Mouse (Mus musculus) liver, embryonic 11.5 days (tissue): ENCODE measurements around the gene Fbxl13. TPM values are rescaled to one million over a fixed set of nuclear protein-coding genes. Genes with fewer than 3 reads are reported as not detected.

Experiments used
- ATAC-seq: fragments of 200-750 bp; cut with Nextera tagmentation; replicated peaks from 2 replicates; pipeline ENCODE4 v1.8.0; 2017; ENCODE audit warnings: moderate number of reproducible peaks, mild to moderate bottlenecking, moderate TSS enrichment, moderate library complexity; ENCODE audit not compliant: low FRiP score
- DNase-seq: peaks from one replicate; pipeline ENCODE4 v3.0.0-alpha.2; 2017; ENCODE audit warnings: low spot score
- H3K27ac ChIP-seq: fragments of 300-500 bp; sonication (generic); 2 replicates; pipeline ENCODE4 v1.5.1; 2014; ENCODE audit warnings: mild to moderate bottlenecking, low read depth, low read length, control low read depth
- H3K27me3 ChIP-seq: fragments of 300-500 bp; sonication (generic); replicated peaks from 2 replicates; pipeline ENCODE4 v1.6.1; 2014; ENCODE audit warnings: low read length, mixed read lengths; ENCODE audit not compliant: control insufficient read depth, insufficient read depth
- H3K36me3 ChIP-seq: fragments of 300-500 bp; sonication (generic); 2 replicates; pipeline ENCODE4 v1.6.1; 2014; ENCODE audit warnings: mild to moderate bottlenecking, low read length, moderate library complexity, mixed read lengths; ENCODE audit not compliant: control insufficient read depth, insufficient read depth
- H3K4me1 ChIP-seq: fragments of 300-500 bp; sonication (generic); replicated peaks from 2 replicates; pipeline ENCODE4 v1.6.1; 2014; ENCODE audit warnings: low read length, mixed read lengths; ENCODE audit not compliant: control insufficient read depth, insufficient read depth
- H3K4me2 ChIP-seq: fragments of 300-500 bp; sonication (generic); 2 replicates; pipeline ENCODE4 v1.6.1; 2014; ENCODE audit warnings: mild to moderate bottlenecking, control low read depth, moderate library complexity
- H3K4me3 ChIP-seq: fragments of 300-500 bp; sonication (generic); 2 replicates; pipeline ENCODE4 v1.5.1; 2014; ENCODE audit warnings: low read depth, low read length, control low read depth
- H3K9ac ChIP-seq: fragments of 300-500 bp; sonication (generic); 2 replicates; pipeline ENCODE4 v1.6.1; 2014; ENCODE audit warnings: low read depth, low read length, control low read depth
- H3K9me3 ChIP-seq: fragments of 300-500 bp; sonication (generic); 2 replicates; pipeline ENCODE4 v1.6.1; 2016; ENCODE audit warnings: low read length, inconsistent platforms, mixed read lengths; ENCODE audit not compliant: control insufficient read depth
- WGBS: fragments of 180-500 bp; shearing (Covaris S2); extraction: QIAGEN DNeasy Blood & Tissue Kit; methylation state at CpG from one replicate; pipeline ENCODE4 v1.1.7; 2014; 5-methylcytosine and 5-hydroxymethylcytosine counted together
- polyA plus RNA-seq: library from polyadenylated mRNA; unstranded; fragments of >200 nt; fragmentation: Nextera tagmentation; extraction: Ambion mirVana; gene quantifications from 2 replicates; pipeline ENCODE4 v1.2.1, GENCODE M21; 2014

The Fbxl13 gene
- polyA plus RNA-seq: 0.23 and 0.32 TPM in 2 replicates

DNA sequence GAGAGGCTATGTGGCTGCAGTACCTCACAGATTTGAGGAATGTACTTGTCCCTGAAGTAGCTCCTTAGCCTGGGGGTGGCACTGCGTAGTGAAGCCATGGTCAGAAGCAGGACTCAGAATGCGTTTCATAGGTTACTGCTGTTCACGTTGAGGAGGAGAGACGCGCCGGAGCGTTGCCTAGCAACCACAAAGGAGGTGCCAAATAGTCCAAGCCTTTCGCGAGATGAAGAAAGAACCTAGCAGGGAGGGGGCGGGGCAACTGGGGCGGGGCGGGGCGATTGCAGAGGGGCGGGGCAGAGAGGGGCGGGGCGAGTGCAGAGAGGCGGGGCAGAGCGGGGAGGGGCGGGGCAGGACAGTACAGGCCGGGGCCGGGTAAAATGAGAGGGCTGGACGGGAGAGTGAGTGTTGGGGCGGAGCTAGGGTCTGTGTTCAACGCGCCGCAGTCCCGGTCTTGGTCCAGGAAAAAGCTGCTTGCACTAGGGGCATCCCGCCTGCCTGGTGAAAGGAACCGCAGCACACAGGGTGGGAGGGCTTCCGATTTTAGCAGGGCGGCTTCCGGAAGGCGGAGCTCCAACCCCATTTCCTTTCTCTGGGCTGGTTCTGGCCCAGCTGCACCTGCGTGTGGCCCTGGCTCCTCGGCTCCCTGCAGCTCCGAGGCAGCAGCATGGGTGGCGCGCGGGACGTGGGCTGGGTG, at the start of gene Fbxl13, which contains the start of gene Armc10:
Gene Fbxl13 (minus strand): TSS at position 196 of the 694 bp plus-strand sequence.
Gene Armc10 (plus strand): TSS at position 375 of the 694 bp plus-strand sequence.
- peak; percentile 97 for ATAC-seq
- Histone ChIP-seq H3K36me3 (peaks cover 12% of the 10 kb centered on the region), H3K27ac (peak within 1 kb of the TSS; percentile 81), H3K4me1 (peaks cover 10% of the 10 kb centered on the region), H3K27me3 (peaks cover 2% of the 10 kb centered on the region; the same call in 1 of the 2 replicates), H3K4me3 (peak within 1 kb of the TSS; percentile 86), H3K4me2 (peak within 1 kb of the TSS; percentile 93), H3K9ac (peak within 1 kb of the TSS; percentile 86), H3K9me3 (no peaks in the 10 kb centered on the region)
- peak; percentile 83 for DNase-seq
- 0% methylated on average over 40 of the region's 40 CpGs for WGBS

DNA sequence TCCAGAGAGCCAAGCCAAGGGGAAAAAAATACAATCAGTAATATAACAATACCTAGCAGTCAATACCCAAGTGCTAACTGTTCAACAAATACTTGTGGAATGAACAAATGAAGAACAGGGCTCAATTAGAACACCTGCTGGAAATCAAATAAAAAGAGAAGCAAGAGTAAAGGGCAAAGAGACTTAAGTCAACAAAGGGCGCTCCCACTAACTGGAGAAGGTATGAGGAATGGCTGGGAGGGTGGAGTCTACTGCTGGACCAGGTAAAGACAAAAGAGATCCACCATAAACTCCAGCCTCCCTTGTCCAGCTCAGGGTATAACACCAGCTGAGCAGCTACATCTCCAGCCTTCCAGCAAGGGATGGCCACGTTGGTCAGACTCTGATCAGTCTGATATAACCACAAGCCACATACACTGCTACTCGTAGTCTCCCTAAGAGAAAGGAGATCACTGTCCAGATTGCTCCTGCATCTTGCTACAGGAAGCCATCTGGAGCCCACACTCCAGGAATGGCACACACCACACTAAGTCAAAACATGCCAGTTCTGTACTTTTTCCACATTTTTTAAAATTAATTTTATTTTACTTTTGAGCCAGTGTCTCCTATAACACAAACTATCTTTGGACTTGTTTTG, 49.5 kb upstream of the Fbxl13 start:
- H3K27me3 ChIP-seq: no peaks in the 10 kb centered on the region
- 63% methylated on average over 3 of the region's 3 CpGs for WGBS
- no peaks in the 10 kb centered on the region for H3K36me3 ChIP-seq
- H3K27ac ChIP-seq: no peak overlapping the region
- no peaks in the 10 kb centered on the region for H3K9me3 ChIP-seq
- no peak overlapping the region for H3K9ac ChIP-seq
- no peak overlapping the region for H3K4me3 ChIP-seq
- no peaks in the 10 kb centered on the region for H3K4me1 ChIP-seq
- DNase-seq (no peak), ATAC-seq (no peak)
- no peak overlapping the region for H3K4me2 ChIP-seq

DNA sequence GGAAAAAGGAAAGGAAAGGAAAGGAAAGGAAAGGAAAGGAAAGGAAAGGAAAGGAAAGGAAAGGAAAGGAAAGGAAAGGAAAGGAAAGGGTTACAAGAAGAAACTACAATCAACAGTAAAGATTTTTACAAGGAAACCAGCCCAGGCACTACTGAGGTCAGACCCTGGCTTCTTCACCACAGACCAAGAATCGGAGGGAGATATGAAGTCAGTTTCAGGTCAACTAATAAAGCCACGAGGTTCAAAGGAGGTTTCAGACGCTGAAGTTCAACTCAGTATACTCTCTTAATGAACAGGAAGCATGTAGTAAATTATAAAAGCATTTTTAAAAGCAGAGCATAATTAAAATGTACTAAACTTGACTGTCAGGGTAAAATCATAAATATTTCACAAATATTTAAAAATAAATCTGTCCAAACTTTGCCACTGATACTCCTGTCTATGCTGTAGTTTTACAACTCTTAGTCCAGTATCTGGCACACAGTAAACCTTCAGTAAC, 48.0 kb upstream of the Fbxl13 start:
- no peaks in the 10 kb centered on the region for H3K27me3 ChIP-seq
- no peak overlapping the region for H3K4me2 ChIP-seq
- DNase-seq (no peak), ATAC-seq (no peak)
- no peak overlapping the region for H3K27ac ChIP-seq
- no peak overlapping the region for H3K9ac ChIP-seq
- no peaks in the 10 kb centered on the region for H3K9me3 ChIP-seq
- no peak overlapping the region for H3K4me3 ChIP-seq
- no peaks in the 10 kb centered on the region for H3K36me3 ChIP-seq
- 56% methylated on average over 3 of the region's 3 CpGs for WGBS
- no peaks in the 10 kb centered on the region for H3K4me1 ChIP-seq

DNA sequence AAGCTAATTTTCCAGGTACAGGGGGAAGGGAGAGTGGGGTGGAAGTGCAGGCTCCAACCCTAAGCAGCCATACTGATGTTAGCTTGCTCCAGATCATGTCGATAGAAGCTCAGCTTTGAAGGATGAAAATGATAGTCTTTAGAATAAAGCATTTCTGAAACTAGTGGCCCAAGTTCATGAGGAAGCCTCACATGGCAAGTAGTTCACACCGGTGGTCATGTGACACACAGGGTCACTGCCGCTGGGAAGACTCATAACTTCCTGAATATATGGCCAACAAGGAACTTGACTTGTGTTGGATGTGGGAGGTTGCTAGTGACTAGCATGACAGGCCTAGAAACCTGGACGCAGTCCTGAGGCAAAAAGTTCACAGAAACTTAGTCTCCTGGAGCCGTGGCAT, 46.8 kb upstream of the Fbxl13 start:
- H3K27ac ChIP-seq: no peak overlapping the region
- H3K4me3 ChIP-seq: no peak overlapping the region
- no peak for ATAC-seq
- DNase-seq: no peak
- H3K4me2 ChIP-seq: no peak overlapping the region
- no peaks in the 10 kb centered on the region for H3K27me3 ChIP-seq
- no peaks in the 10 kb centered on the region for H3K9me3 ChIP-seq
- H3K9ac ChIP-seq: no peak overlapping the region
- WGBS: 90% methylated on average over 5 of the region's 5 CpGs
- no peaks in the 10 kb centered on the region for H3K4me1 ChIP-seq
- H3K36me3 ChIP-seq: no peaks in the 10 kb centered on the region

- H3K9me3 ChIP-seq: no peaks in the 10 kb centered on the region
- no peak overlapping the region for H3K4me2 ChIP-seq
- no peaks in the 10 kb centered on the region for H3K4me1 ChIP-seq
- H3K36me3 ChIP-seq: no peaks in the 10 kb centered on the region
- WGBS: 45% methylated on average over 4 of the region's 4 CpGs
- no peak overlapping the region for H3K4me3 ChIP-seq
- H3K27me3 ChIP-seq: no peaks in the 10 kb centered on the region
- ATAC-seq (0 out of 2 replicates have a peak, but pooled peaks have one; percentile 29), DNase-seq (no peak)
- no peak overlapping the region for H3K9ac ChIP-seq
- H3K27ac ChIP-seq: no peak overlapping the region
Observed at GRCm38 (mm10) chr5:21687042-21687441, 41.6 kb upstream of the Fbxl13 start.

GRCm38 (mm10) chr5:21685001-21685400, 39.6 kb upstream of the Fbxl13 start:
- Histone ChIP-seq H3K27me3 (no peaks in the 10 kb centered on the region), H3K9me3 (no peaks in the 10 kb centered on the region), H3K36me3 (no peaks in the 10 kb centered on the region), H3K4me2 (no peak overlapping the region), H3K4me1 (0 out of 2 replicates have a peak, but pooled peaks cover 3% of the 10 kb centered on the region), H3K4me3 (no peak overlapping the region), H3K9ac (no peak overlapping the region), H3K27ac (no peak overlapping the region)
- 65% methylated on average over 10 of the region's 10 CpGs for WGBS
- ATAC-seq: no peak
- no peak for DNase-seq

GRCm38 (mm10) chr5:21683811-21684210, 38.4 kb upstream of the Fbxl13 start:
- no peaks in the 10 kb centered on the region for H3K36me3 ChIP-seq
- ATAC-seq (no peak), DNase-seq (no peak)
- no peak overlapping the region for H3K4me3 ChIP-seq
- 0 out of 2 replicates have a peak, but pooled peaks cover 3% of the 10 kb centered on the region for H3K4me1 ChIP-seq
- no peak overlapping the region for H3K9ac ChIP-seq
- H3K9me3 ChIP-seq: no peaks in the 10 kb centered on the region
- no peaks in the 10 kb centered on the region for H3K27me3 ChIP-seq
- H3K4me2 ChIP-seq: no peak overlapping the region
- 94% methylated on average over 9 of the region's 9 CpGs for WGBS
- no peak overlapping the region for H3K27ac ChIP-seq

DNA sequence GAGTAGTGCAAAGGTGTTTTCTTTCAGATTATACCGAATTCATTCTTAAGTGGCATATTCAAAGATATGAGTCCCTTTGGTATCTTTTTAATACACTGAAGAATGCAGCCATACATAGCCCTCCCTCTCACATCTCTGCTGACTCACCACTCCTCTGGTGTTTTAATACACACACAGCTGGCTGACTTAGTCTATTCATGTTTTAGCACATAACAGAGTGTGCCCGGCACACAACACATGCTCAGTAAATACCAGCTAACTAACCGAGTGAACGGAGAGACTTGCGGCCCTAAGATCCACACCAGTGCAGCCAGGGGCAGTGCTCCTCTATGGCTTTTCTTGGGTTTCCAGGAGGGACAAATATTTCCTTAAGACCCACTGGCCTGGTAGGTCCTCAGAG, 35.5 kb upstream of the Fbxl13 start:
- ATAC-seq: 0 out of 2 replicates have a peak, but pooled peaks have one; percentile 29
- H3K4me3 ChIP-seq: no peak overlapping the region
- WGBS: 85% methylated on average over 5 of the region's 5 CpGs
- H3K9ac ChIP-seq: no peak overlapping the region
- DNase-seq: no peak
- no peak overlapping the region for H3K27ac ChIP-seq
- no peaks in the 10 kb centered on the region for H3K36me3 ChIP-seq
- no peak overlapping the region for H3K4me2 ChIP-seq
- H3K27me3 ChIP-seq: no peaks in the 10 kb centered on the region
- 0 out of 2 replicates have a peak, but pooled peaks cover 3% of the 10 kb centered on the region for H3K4me1 ChIP-seq
- no peaks in the 10 kb centered on the region; the same call in 1 of the 2 replicates for H3K9me3 ChIP-seq
